Mouse (Mus musculus) megakaryocyte, embryonic 14.5 days (primary cell): ENCODE results near the gene Tlx2. TPM values are rescaled to one million over a fixed set of nuclear protein-coding genes. Genes with fewer than 3 reads are reported as not detected.

Experiments used
- H3K27me3 ChIP-seq: replicated peaks from 2 replicates; pipeline ENCODE3; 2012; ENCODE audit warnings: inconsistent platforms
- H3K36me3 ChIP-seq: replicated peaks from 2 replicates; pipeline ENCODE3; 2012; ENCODE audit warnings: low read length, inconsistent platforms, mixed read lengths
- H3K4me1 ChIP-seq: 2 replicates; pipeline ENCODE4 v1.6.1; 2012; ENCODE audit warnings: inconsistent platforms
- H3K4me3 ChIP-seq: replicated peaks from 2 replicates; pipeline ENCODE3; 2012; ENCODE audit warnings: moderate library complexity, mild to moderate bottlenecking, inconsistent platforms
- H3K9me3 ChIP-seq: 2 replicates; pipeline ENCODE4 v1.6.1; 2012; ENCODE audit warnings: inconsistent platforms
- FLI1 ChIP-seq: IDR thresholded peaks from 2 replicates; pipeline ENCODE4 v1.6.1; 2012; ENCODE audit warnings: low read length, inconsistent platforms, mixed read lengths
- GATA1 ChIP-seq: IDR thresholded peaks from 3 replicates; pipeline ENCODE4 v1.6.1; 2012; ENCODE audit warnings: mixed read lengths, low read length, inconsistent platforms, borderline replicate concordance
- polyA plus RNA-seq: library from polyadenylated mRNA; stranded (reverse); fragments of >175 nt; gene quantifications from 2 replicates; pipeline ENCODE4 v1.2.3, GENCODE M21; 2012; ENCODE audit warnings: low replicate concordance; ENCODE audit not compliant: insufficient read depth

Gene Tlx2
- polyA plus RNA-seq, 1 experiment, result not detected

GRCm38 (mm10) chr6:83058725-83059124 lies 11.4 kb downstream of the Tlx2 start:
- no peak for TF ChIP-seq GATA1
- TF ChIP-seq FLI1, result no peak
- H3K27me3 ChIP-seq, result peaks cover 24% of the 10 kb centered on the region
- no peak overlapping the region for H3K4me3 ChIP-seq
- H3K36me3 ChIP-seq, result peaks cover 74% of the 10 kb centered on the region
- peaks cover 62% of the 10 kb centered on the region for H3K4me1 ChIP-seq
- no peaks in the 10 kb centered on the region for H3K9me3 ChIP-seq

DNA sequence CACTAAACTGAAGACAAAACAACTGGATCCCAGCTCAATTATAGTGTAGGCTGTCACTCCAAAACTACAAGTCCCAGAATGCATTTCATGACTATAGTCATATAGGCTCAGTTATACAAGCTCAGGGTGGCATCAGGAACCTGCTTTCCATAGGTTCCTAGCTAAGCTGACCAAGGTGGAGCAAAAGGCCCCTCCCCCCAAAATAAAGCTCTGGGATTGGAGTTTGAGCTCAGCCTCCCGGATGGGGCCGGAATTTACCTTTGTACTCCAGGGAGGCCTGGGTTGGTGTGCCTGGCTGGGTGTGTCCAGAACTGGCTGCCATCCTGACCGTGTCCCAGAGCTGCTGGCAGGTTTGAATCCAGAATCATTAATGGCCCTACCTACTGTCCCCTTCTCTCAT lies 12.3 kb downstream of the Tlx2 start, which contains the start of gene Dqx1:
Gene Dqx1 (plus strand): TSS at position 55 of the 400 bp plus-strand sequence.
- Histone ChIP-seq H3K36me3 (peaks cover 69% of the 10 kb centered on the region), H3K4me3 (peak within 1 kb of the TSS; percentile 10), H3K27me3 (peaks cover 15% of the 10 kb centered on the region), H3K4me1 (peaks cover 62% of the 10 kb centered on the region), H3K9me3 (no peaks in the 10 kb centered on the region)
- TF ChIP-seq FLI1, result no peak
- no peak for TF ChIP-seq GATA1

DNA sequence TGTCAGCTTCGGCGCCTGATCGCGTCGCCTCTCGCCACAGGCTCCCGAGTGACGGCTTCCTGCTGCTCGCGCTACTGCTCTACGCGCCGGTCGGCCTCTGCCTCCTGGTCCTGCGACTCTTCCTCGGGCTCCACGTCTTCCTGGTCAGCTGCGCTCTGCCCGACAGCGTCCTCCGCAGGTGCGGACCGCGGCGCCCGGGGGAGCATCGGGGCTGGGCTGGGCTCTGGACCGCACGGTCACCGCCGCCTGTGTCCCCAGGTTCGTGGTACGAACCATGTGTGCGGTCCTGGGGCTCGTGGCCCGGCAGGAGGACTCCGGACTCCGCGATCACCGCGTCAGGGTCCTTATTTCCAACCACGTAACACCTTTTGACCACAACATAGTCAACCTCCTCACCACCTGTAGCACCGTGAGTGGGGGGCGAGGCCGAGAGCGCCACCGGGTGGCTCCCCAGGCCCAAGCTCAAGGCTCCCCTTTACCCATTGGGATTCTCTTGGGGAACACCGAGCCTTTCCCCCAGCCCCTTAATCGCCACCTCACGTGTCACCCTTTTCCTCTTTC lies 15.1 kb downstream of the Tlx2 start, which contains the start of gene Htra2:
Gene Htra2 (minus strand): TSS at position 403 of the 561 bp plus-strand sequence.
- Histone ChIP-seq H3K9me3 (no peaks in the 10 kb centered on the region), H3K4me1 (peaks cover 83% of the 10 kb centered on the region), H3K4me3 (peak within 1 kb of the TSS; percentile 99), H3K27me3 (no peaks in the 10 kb centered on the region), H3K36me3 (peaks cover 80% of the 10 kb centered on the region)
- TF ChIP-seq GATA1, result no peak
- no peak for TF ChIP-seq FLI1

- TF ChIP-seq FLI1 (no peak), GATA1 (no peak)
- no peaks in the 10 kb centered on the region for H3K27me3 ChIP-seq
- peak within 1 kb of the TSS; percentile 99 for H3K4me3 ChIP-seq
- peaks cover 80% of the 10 kb centered on the region for H3K36me3 ChIP-seq
- H3K4me1 ChIP-seq, result peaks cover 86% of the 10 kb centered on the region
- H3K9me3 ChIP-seq, result no peaks in the 10 kb centered on the region
Observed at GRCm38 (mm10) chr6:83054074-83054851, 15.8 kb downstream of the Tlx2 start, which contains the start of gene Aup1. Gene Aup1 (plus strand): TSS chr6:83054521.

DNA sequence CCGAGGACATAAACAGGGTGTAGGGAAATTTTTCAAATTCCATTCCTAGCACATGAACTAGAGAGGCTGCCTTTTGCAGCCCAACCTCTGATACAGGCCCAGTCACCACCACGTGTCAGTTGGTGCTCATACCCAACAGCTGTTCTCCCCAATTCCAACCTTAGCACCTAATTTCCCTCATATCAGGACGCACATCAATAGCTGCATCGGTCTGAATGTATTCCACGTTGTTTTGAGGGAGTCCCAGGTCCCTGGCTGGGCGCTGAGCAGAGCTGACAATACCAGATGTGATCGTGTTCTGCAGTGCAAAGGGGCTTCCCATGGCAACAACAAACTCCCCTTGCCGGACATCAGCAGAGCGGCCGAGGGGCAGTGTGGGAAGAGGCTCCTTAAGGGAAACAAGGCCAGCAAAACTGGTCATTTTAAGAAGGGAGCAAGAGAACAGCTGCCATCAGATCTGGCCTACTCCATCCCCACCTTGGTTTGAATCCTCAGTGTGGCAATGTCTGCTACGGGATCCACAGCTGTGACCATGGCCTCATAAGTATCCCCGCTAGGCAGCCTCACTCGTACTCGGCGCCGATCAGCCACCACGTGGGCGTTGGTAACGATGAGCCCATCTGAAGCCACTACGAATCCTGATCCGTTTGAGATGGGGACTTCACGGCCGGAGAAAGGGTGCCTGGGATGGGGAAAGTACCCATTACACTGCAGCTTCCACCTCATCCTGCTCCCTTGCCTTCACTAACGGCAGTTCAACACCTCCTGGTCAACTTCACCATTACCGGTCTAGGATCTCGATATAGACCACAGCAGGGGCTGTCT lies 16.7 kb downstream of the Tlx2 start:
- peaks cover 86% of the 10 kb centered on the region for H3K4me1 ChIP-seq

DNA sequence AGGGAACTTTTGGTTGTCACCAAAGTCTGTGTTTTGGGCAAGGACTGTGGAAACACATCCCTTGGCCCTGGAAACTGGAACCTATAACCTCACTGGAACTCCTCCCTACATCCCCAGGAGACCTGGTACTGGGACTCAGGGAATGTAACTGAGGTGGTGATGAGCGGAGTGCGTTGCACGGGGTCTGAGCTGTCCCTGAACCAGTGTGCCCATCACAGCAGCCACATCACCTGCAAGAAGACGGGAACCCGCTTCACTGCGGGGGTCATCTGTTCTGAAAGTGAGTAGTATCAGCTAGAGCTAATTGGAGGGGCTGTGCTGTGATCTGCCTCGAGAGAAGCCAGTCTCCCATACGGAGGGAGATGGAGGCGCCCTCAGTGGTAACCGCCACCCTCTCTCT lies 20.7 kb downstream of the Tlx2 start:
- TF ChIP-seq FLI1 (no peak), GATA1 (no peak)
- Histone ChIP-seq H3K36me3 (peaks cover 55% of the 10 kb centered on the region), H3K4me1 (peaks cover 80% of the 10 kb centered on the region)

More for the DNA sequence above, 16.7 kb downstream of the Tlx2 start:
- no peaks in the 10 kb centered on the region for H3K27me3 ChIP-seq
- TF ChIP-seq GATA1, result no peak
- TF ChIP-seq FLI1, result no peak
- no peaks in the 10 kb centered on the region for H3K9me3 ChIP-seq
- H3K36me3 ChIP-seq, result peaks cover 80% of the 10 kb centered on the region
- H3K4me3 ChIP-seq, result peak overlapping the region; percentile 99

GRCm38 (mm10) chr6:83044742-83045141 lies 25.4 kb downstream of the Tlx2 start:
- H3K4me1 ChIP-seq, result peaks cover 80% of the 10 kb centered on the region
- no peaks in the 10 kb centered on the region for H3K9me3 ChIP-seq
- TF ChIP-seq FLI1 (no peak), GATA1 (no peak)
- no peak overlapping the region for H3K4me3 ChIP-seq
- no peaks in the 10 kb centered on the region for H3K27me3 ChIP-seq
- H3K36me3 ChIP-seq, result peaks cover 52% of the 10 kb centered on the region

More for the DNA sequence above, 20.7 kb downstream of the Tlx2 start:
- Histone ChIP-seq H3K4me3 (no peak overlapping the region), H3K27me3 (no peaks in the 10 kb centered on the region), H3K9me3 (no peaks in the 10 kb centered on the region)

DNA sequence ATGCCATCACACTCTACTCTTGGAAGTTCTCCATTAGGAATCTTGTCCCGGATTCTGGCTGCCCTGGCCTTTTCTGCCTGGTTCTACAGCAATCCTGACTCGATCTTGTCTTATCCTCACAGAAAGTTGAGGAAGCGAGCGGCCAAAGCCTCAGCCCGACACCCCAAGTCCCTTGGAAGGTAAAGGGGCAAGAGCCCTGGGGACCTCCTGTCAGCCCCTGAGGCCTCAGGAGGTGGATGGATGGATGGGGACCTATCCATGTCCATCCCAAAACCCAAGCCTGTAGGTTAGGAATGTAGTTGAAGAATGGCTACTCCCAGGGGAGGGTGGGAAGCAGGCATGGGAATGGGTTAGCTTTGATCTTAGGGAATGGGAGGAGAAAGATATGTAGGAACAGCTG lies 26.1 kb downstream of the Tlx2 start:
- no peak overlapping the region for H3K4me3 ChIP-seq
- peaks cover 78% of the 10 kb centered on the region for H3K4me1 ChIP-seq
- H3K9me3 ChIP-seq, result no peaks in the 10 kb centered on the region
- TF ChIP-seq FLI1, result no peak
- no peak for TF ChIP-seq GATA1
- H3K36me3 ChIP-seq, result peaks cover 45% of the 10 kb centered on the region
- no peaks in the 10 kb centered on the region for H3K27me3 ChIP-seq

- TF ChIP-seq FLI1 (no peak), GATA1 (no peak)
- Histone ChIP-seq H3K36me3 (peaks cover 41% of the 10 kb centered on the region), H3K27me3 (no peaks in the 10 kb centered on the region), H3K9me3 (no peaks in the 10 kb centered on the region), H3K4me3 (no peak overlapping the region), H3K4me1 (peaks cover 78% of the 10 kb centered on the region)
Observed at GRCm38 (mm10) chr6:83043561-83043960, 26.5 kb downstream of the Tlx2 start.
